Mouse (Mus musculus): ENCODE data around the gene Gm20662. TPM values are rescaled to one million over a fixed set of nuclear protein-coding genes. Genes with fewer than 3 reads are reported as not detected.

Gm20662 gene
- polyA plus RNA-seq, 1 experiment from 2014 or later = 0.59 TPM

DNA sequence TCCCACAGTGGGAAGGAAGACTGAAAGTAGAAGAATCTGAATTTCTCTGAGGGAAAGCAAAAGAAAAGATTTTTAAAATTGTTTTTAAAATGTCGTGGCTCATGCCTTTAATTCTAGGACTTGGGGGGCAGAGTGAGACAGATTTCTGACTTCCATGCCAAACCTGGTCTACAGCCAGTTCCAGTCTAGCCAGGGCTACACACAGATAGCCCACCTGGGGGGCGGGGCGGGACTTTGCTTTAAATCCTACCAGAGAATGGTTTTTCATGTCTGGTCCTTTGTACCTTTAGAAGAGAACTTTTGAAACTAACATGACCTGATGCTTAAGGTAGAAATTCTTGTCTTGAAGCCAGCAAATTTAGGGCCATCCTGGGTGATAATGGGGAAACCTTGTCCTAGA, 27.1 kb downstream of the Gm20662 start:
- H3K4me2 ChIP-seq = no peak overlapping the region
- H3K9ac ChIP-seq (replicated peaks) = no peak overlapping the region
- WGBS = 93% methylated on average over 3 of the region's 3 CpGs
- H3K27ac ChIP-seq (replicated peaks) = no peak overlapping the region
- H3K27me3 ChIP-seq (replicated peaks) = no peaks in the 10 kb centered on the region
- ATAC-seq (ENCODE audit: low FRiP score) = no peak
- H3K4me3 ChIP-seq (replicated peaks) = no peak overlapping the region
- H3K9me3 ChIP-seq (replicated peaks) = no peaks in the 10 kb centered on the region
- peaks cover 36% of the 10 kb centered on the region for H3K36me3 ChIP-seq
- H3K4me1 ChIP-seq = peaks cover 3% of the 10 kb centered on the region; the same call in 1 of the 2 replicates

DNA sequence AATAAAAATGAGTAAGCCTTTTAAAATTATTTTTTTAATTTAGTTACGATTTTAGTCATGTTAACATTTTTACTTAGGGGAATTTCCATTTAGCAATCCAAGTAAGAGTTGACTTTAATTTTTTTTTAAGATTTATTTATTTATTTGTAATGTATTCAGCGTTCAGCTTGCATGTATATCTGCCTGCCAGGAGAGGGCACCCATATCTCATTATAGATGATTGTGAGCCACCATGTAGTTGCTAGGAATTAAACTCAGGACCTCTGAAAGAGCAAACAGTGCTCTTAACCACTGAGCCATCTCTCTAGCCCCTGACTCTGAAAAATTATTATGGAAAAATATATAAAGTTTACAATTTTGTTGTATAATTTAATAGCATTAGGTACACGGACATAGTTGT, 30.4 kb downstream of the Gm20662 start:
- no peaks in the 10 kb centered on the region for H3K9me3 ChIP-seq (replicated peaks)
- peaks cover 39% of the 10 kb centered on the region for H3K36me3 ChIP-seq
- whole genome bisulfite sequencing = 91% methylated on average over 3 of the region's 3 CpGs
- no peak for ATAC-seq (ENCODE audit: low FRiP score)
- no peaks in the 10 kb centered on the region for H3K4me1 ChIP-seq
- no peak overlapping the region for H3K9ac ChIP-seq (replicated peaks)
- no peak overlapping the region for H3K4me2 ChIP-seq
- no peak overlapping the region for H3K27ac ChIP-seq (replicated peaks)
- no peak overlapping the region for H3K4me3 ChIP-seq (replicated peaks)
- H3K27me3 ChIP-seq (replicated peaks) = no peaks in the 10 kb centered on the region

DNA sequence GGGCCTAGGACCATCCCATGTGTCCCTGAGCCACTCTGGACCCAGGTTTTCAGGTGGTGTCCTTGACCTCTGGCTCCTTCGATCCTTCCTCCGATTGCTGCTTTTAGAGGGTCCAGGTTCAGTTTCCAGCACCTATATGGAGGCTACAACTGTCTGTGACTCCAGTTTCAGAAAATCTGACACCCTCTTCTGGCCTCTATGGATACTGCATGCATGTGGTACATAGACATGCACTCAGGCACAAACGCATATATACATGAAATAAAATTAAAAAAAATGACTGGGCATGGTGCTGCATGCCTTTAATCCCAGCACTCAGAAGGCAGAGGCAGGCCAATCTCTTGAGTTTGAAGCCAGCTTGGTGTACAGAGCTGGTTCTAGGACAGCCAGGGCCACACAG, 31.7 kb downstream of the Gm20662 start:
- no peaks in the 10 kb centered on the region for H3K9me3 ChIP-seq (replicated peaks)
- H3K36me3 ChIP-seq = peaks cover 48% of the 10 kb centered on the region

GRCm38 (mm10) chr9:108032126-108032525, 36.0 kb downstream of the Gm20662 start:
- Histone ChIP-seq H3K27me3 (replicated peaks) (no peaks in the 10 kb centered on the region), H3K4me3 (replicated peaks) (no peak overlapping the region), H3K9me3 (replicated peaks) (no peaks in the 10 kb centered on the region), H3K36me3 (peaks cover 45% of the 10 kb centered on the region), H3K27ac (replicated peaks) (no peak overlapping the region), H3K4me2 (no peak overlapping the region), H3K9ac (replicated peaks) (no peak overlapping the region), H3K4me1 (no peaks in the 10 kb centered on the region)
- WGBS = 90% methylated on average over 5 of the region's 5 CpGs
- no peak for ATAC-seq (ENCODE audit: low FRiP score)

More for the DNA sequence above, 31.7 kb downstream of the Gm20662 start:
- Histone ChIP-seq H3K4me1 (no peaks in the 10 kb centered on the region), H3K4me3 (replicated peaks) (no peak overlapping the region), H3K4me2 (no peak overlapping the region), H3K27ac (replicated peaks) (no peak overlapping the region), H3K27me3 (replicated peaks) (no peaks in the 10 kb centered on the region), H3K9ac (replicated peaks) (no peak overlapping the region)
- over 99% methylated on average over 3 of the region's 3 CpGs for WGBS
- ATAC-seq (ENCODE audit: low FRiP score) = no peak

DNA sequence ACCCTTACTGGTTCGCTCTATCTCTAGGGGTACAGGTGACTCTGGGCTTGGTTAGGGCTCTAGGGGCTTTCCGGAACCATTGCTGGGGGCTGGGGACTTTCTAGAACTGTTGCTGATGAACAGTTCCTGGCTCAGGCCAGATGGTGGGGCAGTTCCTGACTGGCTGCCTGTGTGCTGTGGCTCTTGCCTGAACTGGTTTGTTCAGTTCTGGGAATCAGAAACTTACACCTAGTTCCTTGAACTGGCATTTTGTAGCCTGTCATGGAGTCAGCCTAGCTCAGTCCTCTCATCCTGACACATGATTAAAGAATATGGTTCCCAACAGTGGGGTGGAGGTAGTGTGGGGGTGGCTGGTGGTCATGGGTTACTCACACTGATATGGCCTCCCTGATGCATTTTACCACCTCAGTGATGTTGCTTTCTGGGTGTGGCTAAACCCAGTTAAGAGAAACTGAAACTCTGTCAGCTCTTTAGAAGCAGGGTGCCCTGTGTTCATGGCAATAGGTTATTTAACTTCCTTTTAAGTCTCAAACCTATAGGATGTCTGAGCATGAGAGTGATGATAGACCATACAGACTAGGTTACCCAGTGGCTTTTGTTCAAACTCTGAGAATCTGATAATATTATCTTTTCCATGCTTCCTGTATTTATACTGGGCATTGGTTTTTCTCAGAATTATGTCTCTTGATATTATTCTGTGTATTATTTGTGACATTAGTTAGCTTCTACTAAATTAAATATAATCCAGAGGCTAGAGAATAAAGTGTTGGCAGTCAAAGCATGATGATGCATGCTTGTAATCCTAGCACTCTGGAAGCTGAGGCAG, 39.4 kb downstream of the Gm20662 start:
- ATAC-seq (ENCODE audit: low FRiP score) = no peak
- H3K9me3 ChIP-seq (replicated peaks) = no peaks in the 10 kb centered on the region
- no peak overlapping the region for H3K4me2 ChIP-seq
- H3K4me1 ChIP-seq = no peaks in the 10 kb centered on the region
- no peak overlapping the region for H3K4me3 ChIP-seq (replicated peaks)
- no peaks in the 10 kb centered on the region for H3K27me3 ChIP-seq (replicated peaks)
- peaks cover 56% of the 10 kb centered on the region for H3K36me3 ChIP-seq
- H3K9ac ChIP-seq (replicated peaks) = no peak overlapping the region
- 94% methylated on average over 2 of the region's 2 CpGs for WGBS
- no peak overlapping the region for H3K27ac ChIP-seq (replicated peaks)

DNA sequence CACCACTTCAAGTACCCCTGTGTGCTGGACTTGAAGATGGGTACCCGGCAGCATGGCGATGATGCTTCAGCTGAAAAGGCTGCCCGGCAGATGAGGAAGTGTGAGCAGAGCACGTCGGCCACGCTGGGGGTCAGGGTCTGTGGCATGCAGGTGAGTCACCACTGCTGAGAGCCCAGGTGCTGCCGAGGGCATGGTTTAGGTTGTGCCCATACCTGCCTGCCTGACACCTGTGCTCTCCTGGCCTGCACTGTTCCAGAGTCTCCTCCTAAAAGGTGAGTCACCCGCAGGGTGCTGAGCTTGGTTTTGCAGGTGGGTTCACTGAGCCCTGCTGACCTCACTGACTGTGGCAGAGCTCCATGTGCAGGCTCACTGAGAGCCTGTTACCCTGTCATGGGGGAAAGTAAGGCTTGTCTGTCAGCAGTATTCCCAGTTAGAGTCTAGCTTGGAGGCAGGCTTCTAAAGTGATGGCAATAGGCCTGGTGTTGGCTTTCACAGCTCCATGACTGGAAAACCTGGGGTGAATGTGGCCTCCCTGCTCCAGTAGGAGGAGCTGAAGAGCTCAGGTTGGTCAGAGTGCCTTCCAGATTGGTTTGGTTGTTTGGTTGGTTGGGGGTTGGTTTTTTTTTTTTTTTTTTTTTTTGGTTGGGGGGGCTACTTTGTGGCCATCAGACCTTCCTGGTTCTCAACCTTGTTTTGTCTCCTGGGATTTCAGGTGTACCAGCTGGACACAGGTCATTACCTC, 48.8 kb downstream of the Gm20662 start:
- H3K27ac ChIP-seq (replicated peaks) = no peak overlapping the region
- ATAC-seq (ENCODE audit: low FRiP score) = no peak
- H3K4me2 ChIP-seq = no peak overlapping the region
- H3K4me1 ChIP-seq = peaks cover 16% of the 10 kb centered on the region
- peaks cover 63% of the 10 kb centered on the region for H3K36me3 ChIP-seq
- H3K9me3 ChIP-seq (replicated peaks) = no peaks in the 10 kb centered on the region
- no peaks in the 10 kb centered on the region for H3K27me3 ChIP-seq (replicated peaks)
- H3K4me3 ChIP-seq (replicated peaks) = no peak overlapping the region
- H3K9ac ChIP-seq (replicated peaks) = no peak overlapping the region
- WGBS = 95% methylated on average over 8 of the region's 8 CpGs

DNA sequence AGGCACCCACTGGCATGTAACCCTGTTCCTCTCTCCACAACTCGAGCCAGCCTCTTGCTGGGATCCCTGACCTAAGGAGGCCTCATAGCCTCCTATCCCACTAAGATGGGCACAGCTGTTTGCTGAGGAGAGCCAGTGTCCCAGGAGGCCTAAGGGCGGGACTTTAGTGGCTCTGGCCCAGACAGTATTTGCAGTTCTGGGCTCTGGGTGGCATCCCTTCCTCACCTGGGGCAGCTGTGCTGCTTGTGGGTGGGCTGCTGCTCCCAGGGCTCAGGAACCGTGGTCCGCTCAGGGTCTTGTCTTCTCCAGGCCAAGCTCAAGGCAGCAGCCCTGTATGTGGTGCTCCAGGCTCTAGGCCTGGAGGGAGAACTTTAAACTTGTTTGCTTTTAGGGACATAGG, 50.4 kb downstream of the Gm20662 start:
- Histone ChIP-seq H3K27ac (replicated peaks) (no peak overlapping the region), H3K27me3 (replicated peaks) (no peaks in the 10 kb centered on the region), H3K4me1 (peaks cover 25% of the 10 kb centered on the region), H3K4me2 (no peak overlapping the region), H3K4me3 (replicated peaks) (no peak overlapping the region), H3K9me3 (replicated peaks) (no peaks in the 10 kb centered on the region), H3K36me3 (peaks cover 64% of the 10 kb centered on the region), H3K9ac (replicated peaks) (no peak overlapping the region)
- no peak for ATAC-seq (ENCODE audit: low FRiP score)
- 95% methylated on average over 4 of the region's 4 CpGs for WGBS

DNA sequence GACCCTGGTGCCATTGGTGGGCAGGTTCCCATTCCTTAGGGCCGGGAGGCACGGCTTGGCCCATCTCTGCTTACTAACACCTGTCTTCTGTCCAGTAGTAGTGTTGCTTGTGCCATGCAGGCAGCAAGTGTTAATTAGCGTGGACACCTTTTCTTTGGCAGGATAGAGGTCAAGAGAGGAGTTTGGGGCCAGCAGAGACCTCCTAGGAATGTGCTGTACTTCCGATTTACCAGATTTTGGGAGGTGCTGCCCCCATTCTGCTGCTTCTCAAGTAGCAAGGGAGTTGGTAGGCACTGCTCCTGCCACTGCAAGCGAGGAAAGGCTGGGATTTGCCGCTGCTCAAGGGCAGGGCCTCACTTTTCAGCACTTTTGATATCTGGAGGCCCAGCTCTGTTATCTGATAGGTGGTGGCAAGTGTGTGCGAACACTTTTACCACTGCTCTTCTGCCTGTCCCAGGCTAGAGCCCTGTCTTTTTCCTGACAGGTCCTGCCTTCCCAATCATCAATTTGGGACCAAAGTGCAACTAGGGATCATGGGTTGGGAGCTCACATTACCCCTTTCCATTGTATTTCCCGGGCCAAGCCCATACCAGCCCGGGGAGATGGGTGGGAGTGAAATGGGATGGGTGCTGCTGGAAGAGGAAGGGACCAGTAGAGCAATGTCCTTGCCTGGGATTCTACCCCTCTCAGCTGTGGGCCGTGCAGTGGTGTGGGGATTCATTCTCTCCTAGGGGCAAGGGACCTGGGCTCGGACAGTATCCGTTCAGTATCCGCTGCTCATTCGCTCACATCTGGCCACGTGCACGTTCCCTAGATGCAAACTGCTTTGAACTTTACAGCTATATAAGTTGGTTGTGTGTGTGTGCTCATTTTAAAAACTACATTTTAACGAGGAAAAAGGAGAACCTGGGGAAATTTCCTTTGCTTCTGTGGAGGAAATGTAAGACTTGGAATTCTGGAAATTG, 51.7 kb downstream of the Gm20662 start:
- peaks cover 53% of the 10 kb centered on the region for H3K36me3 ChIP-seq

DNA sequence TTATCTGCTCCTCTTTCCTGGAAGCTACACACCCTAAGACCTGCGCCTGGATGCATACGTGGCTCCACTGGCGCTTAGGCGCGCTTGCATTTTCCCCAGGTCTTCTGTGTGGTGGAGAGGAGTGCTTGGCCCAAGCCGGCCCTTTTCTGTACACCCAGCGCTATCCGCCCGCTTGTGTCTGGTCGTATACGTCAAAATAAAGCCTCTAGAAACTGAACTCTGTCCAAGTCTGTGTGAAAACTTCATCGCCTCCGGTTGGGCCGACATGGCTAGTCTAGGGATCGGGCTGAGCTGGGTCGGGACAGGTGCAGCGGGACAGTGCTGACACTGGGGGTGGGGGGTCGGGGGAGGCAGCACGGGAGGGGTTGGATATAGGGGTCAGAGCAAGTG, 52.4 kb downstream of the Gm20662 start:
- under 1% methylated on average over 19 of the region's 19 CpGs for WGBS

More for the DNA sequence above, 51.7 kb downstream of the Gm20662 start:
- WGBS = 50% methylated on average over 17 of the region's 17 CpGs
- H3K4me2 ChIP-seq = peak overlapping the region; percentile 96
- peak overlapping the region; percentile 80 for H3K27ac ChIP-seq (replicated peaks)
- peak overlapping the region; percentile 76 for H3K4me3 ChIP-seq (replicated peaks)
- H3K9ac ChIP-seq (replicated peaks) = peak overlapping the region; percentile 49
- peaks cover 34% of the 10 kb centered on the region for H3K4me1 ChIP-seq
- H3K9me3 ChIP-seq (replicated peaks) = no peaks in the 10 kb centered on the region
- no peak for ATAC-seq (ENCODE audit: low FRiP score)
- no peaks in the 10 kb centered on the region for H3K27me3 ChIP-seq (replicated peaks)

DNA sequence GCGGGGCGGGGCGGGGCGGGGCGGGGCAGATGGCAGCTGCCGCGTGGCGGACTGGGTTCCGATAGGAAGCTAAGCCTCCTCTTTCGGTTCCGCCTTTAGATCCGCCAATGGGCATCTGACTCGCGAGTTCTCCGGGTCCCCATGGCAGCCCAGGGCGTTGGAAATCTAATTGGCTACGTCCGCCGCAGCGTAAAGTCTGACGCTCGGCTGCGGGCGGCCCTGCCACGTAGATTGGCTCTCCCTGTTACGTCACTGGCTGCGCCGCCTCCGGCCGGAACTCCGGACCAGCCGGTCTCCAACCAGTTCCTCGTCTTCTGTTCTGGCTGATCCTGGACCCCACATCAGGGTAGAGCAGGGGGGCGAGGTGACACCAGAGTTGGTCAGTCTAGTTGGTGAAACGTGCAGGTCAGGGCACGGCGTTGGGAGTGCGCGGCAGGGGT, 52.9 kb downstream of the Gm20662 start, which contains the start of gene Gmppb:
TSS of gene Gmppb (plus strand) at position 227 of the 440 bp plus-strand sequence.
- Histone ChIP-seq H3K4me3 (replicated peaks) (peak within 1 kb of the TSS; percentile 76), H3K4me1 (peaks cover 40% of the 10 kb centered on the region), H3K27ac (replicated peaks) (peak within 1 kb of the TSS; percentile 80), H3K9me3 (replicated peaks) (no peaks in the 10 kb centered on the region), H3K27me3 (replicated peaks) (no peaks in the 10 kb centered on the region), H3K4me2 (peak within 1 kb of the TSS; percentile 96), H3K36me3 (peaks cover 52% of the 10 kb centered on the region), H3K9ac (replicated peaks) (peak within 1 kb of the TSS; percentile 69)
- under 1% methylated on average over 37 of the region's 39 CpGs for WGBS
- peak; percentile 94 for ATAC-seq (ENCODE audit: low FRiP score)

More for the DNA sequence above, 52.4 kb downstream of the Gm20662 start:
- ATAC-seq (ENCODE audit: low FRiP score) = peak; percentile 29
- H3K27ac ChIP-seq (replicated peaks) = peak overlapping the region; percentile 80
- H3K27me3 ChIP-seq (replicated peaks) = no peaks in the 10 kb centered on the region
- H3K4me1 ChIP-seq = peaks cover 40% of the 10 kb centered on the region
- peaks cover 48% of the 10 kb centered on the region for H3K36me3 ChIP-seq
- H3K9ac ChIP-seq (replicated peaks) = peak overlapping the region; percentile 49
- H3K4me2 ChIP-seq = peak overlapping the region; percentile 96
- H3K9me3 ChIP-seq (replicated peaks) = no peaks in the 10 kb centered on the region
- peak overlapping the region; percentile 76 for H3K4me3 ChIP-seq (replicated peaks)
